Mouse (Mus musculus) brain, embryonic 14.5 days (tissue): ENCODE data around the gene Slc12a8.

Source experiments
- CTCF ChIP-seq: fragments of 200-500 bp; IDR thresholded peaks from 2 replicates; pipeline ENCODE4 v1.5.1; 2012; ENCODE audit warnings: inconsistent platforms, mild to moderate bottlenecking, moderate library complexity, borderline replicate concordance; ENCODE audit not compliant: insufficient read depth, insufficient read length; ENCODE audit errors: extremely low read depth
- POLR2A ChIP-seq: fragments of 200-500 bp; IDR thresholded peaks from 2 replicates; pipeline ENCODE4 v1.6.1; 2012; ENCODE audit warnings: mild to moderate bottlenecking, inconsistent platforms, borderline replicate concordance; ENCODE audit not compliant: poor library complexity, insufficient read depth, insufficient read length, severe bottlenecking; ENCODE audit errors: extremely low read depth

DNA sequence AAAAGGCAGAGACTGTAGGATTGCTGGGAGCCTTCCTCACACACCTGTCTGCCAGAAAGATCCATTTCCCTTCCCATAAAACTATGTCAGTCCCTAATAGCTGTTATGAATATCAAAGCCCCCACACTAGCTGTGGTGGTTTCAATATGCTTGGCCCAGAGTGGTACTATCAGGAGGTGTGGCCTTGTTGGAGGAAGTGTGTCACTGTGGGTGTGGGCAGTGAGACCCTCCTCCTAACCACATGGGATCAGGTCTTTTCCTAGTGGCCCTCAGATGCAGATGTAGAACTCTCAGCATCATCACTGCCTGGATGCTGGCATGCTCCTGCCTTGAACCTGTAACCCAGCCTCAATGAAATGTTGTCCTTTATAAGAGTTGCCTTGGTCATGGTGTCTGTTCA lies 164.5 kb downstream of the Slc12a8 start:
- TF ChIP-seq CTCF, result no peak
- no peak for TF ChIP-seq POLR2A
